Mouse (Mus musculus) bone marrow macrophage, adult 2 months (primary cell): ENCODE measurements around the gene Trappc12.

Source experiments
- CTCF ChIP-seq: IDR thresholded peaks from 2 replicates; pipeline ENCODE4 v1.5.1; 2012; ENCODE audit warnings: low read depth, mild to moderate bottlenecking, low read length, moderate library complexity
- POLR2A ChIP-seq: IDR thresholded peaks from 2 replicates; pipeline ENCODE4 v1.6.1; 2012; ENCODE audit warnings: mild to moderate bottlenecking, low read depth, low read length, borderline replicate concordance

GRCm38 (mm10) chr12:28662628-28663027, 87.6 kb downstream of the Trappc12 start:
- TF ChIP-seq CTCF (no peak), POLR2A (no peak)
